ENCODE assay signal across 13 mouse cellular contexts in genomic region chr1:179552751-179553150, GRCm38 (mm10). TPM values are rescaled to one million over a fixed set of nuclear protein-coding genes. Genes with fewer than 3 reads are reported as not detected.
DNase-seq lines count a peak whose midpoint lies in the region; ATAC-seq lines count a peak whose summit lies in the region.
"Had no signal": no experiment of that assay in that cellular context is flagged by ENCODE, and none has a peak within 500 bp of the region (broad histone marks: within the 10 kb centered on the region; RNA-seq: fewer than 3 reads in every experiment).

No protein-coding gene starts in this region.

- no peaks in the 10 kb centered on the region for H3K36me3 ChIP-seq in lung, embryonic 15.5 days

- no peak overlapping the region for H3K4me3 ChIP-seq in lung, embryonic 15.5 days

- peak overlapping the region; percentile 61; the same call in 1 of the 2 replicates for H3K27ac ChIP-seq in lung, embryonic 15.5 days

- H3K27me3 ChIP-seq in lung, embryonic 15.5 days: no peaks in the 10 kb centered on the region

- H3K4me2 ChIP-seq in lung, embryonic 15.5 days: no peak overlapping the region

- peaks cover 6% of the 10 kb centered on the region; the same call in 1 of the 2 replicates for H3K4me1 ChIP-seq in lung, embryonic 15.5 days

- H3K9ac ChIP-seq in lung, embryonic 15.5 days: no peak overlapping the region

- 42% methylated on average over 7 of the region's 7 CpGs for WGBS in lung, embryonic 15.5 days

- no peak for ATAC-seq in lung, embryonic 15.5 days (ENCODE audit: borderline replicate concordance, extremely low read depth, low FRiP score, low TSS enrichment)
- no peak for ATAC-seq in granulocyte monocyte progenitor cell, adult 5-6 weeks (replicated peaks; ENCODE audit: poor library complexity, severe bottlenecking)
- ATAC-seq: forebrain, embryonic 16.5 days; inflammation-experienced regulatory T-cells, adult 6 months had no signal

- DNase-seq in heart, adult 18-20 months: peak; percentile 46 to 47
- DNase-seq in heart, postnatal 4 days: no peak
- DNase-seq in A20 (ENCODE audit: low read depth, low spot score): peak; percentile 90
- DNase-seq in brain, adult 2 months (ENCODE audit: low read depth, low spot score): peak; percentile 44
- DNase-seq in thymus, postnatal 10 days (ENCODE audit: low spot score in 2 of 2): no peak
- DNase-seq in spleen, postnatal 10 days (ENCODE audit: low spot score in 2 of 2): no peak
- DNase-seq: adrenal gland, postnatal 10 days; left cerebral cortex, postnatal 4 days; thymus, postnatal 36 days had no signal

- no peaks in the 10 kb centered on the region for H3K9me3 ChIP-seq in lung, embryonic 15.5 days

RNA-seq across cellular contexts. Expression of gene Cnst, which starts 6.6 kb away (rescaled TPM):
- 10 to 100 TPM; 43.9 to 47.2 TPM for total RNA-seq in heart, adult 18-20 months (2021)
- total RNA-seq in heart, postnatal 4 days (2021): 10 to 100 TPM; 31.6 to 31.8 TPM
- 16.1 and 18.0 TPM in 2 replicates for polyA plus RNA-seq in lung, embryonic 15.5 days (2015; fragmentation: Nextera tagmentation; extraction: Ambion mirVana)
- total RNA-seq in granulocyte monocyte progenitor cell, adult 5-6 weeks (2014; fragmentation: Nextera tagmentation): 15.8 and 17.5 TPM in 2 replicates
- total RNA-seq in granulocyte monocyte progenitor cell, adult 5-6 weeks (2017): 18.4 and 19.1 TPM in 2 replicates

RNA-seq across cellular contexts. Expression of gene Tfb2m, which starts 6.7 kb away (rescaled TPM):
- total RNA-seq in heart, adult 18-20 months (2021): 10 to 100 TPM; 69.8 to 76.6 TPM
- total RNA-seq in heart, postnatal 4 days (2021): 10 to 100 TPM; 23.0 to 25.1 TPM
- 30.5 and 31.1 TPM in 2 replicates for polyA plus RNA-seq in lung, embryonic 15.5 days (2015; fragmentation: Nextera tagmentation; extraction: Ambion mirVana)
- 34.0 and 37.0 TPM in 2 replicates for total RNA-seq in granulocyte monocyte progenitor cell, adult 5-6 weeks (2014; fragmentation: Nextera tagmentation)
- total RNA-seq in granulocyte monocyte progenitor cell, adult 5-6 weeks (2017): 30.3 and 40.0 TPM in 2 replicates

RNA-seq across cellular contexts. Expression of gene Smyd3, which starts 34.9 kb away (rescaled TPM):
- 1 to 10 TPM; 7.5 to 8.3 TPM for total RNA-seq in heart, adult 18-20 months (2021)
- total RNA-seq in heart, postnatal 4 days (2021): 1 to 10 TPM; 8.0 to 8.4 TPM
- polyA plus RNA-seq in lung, embryonic 15.5 days (2015; fragmentation: Nextera tagmentation; extraction: Ambion mirVana): 16.9 and 18.3 TPM in 2 replicates
- total RNA-seq in granulocyte monocyte progenitor cell, adult 5-6 weeks (2014; fragmentation: Nextera tagmentation): 34.9 and 35.7 TPM in 2 replicates
- 29.7 and 30.2 TPM in 2 replicates for total RNA-seq in granulocyte monocyte progenitor cell, adult 5-6 weeks (2017)

Comparison
In these comparisons a context has a peak if more than half of its experiments do, and no peak if none do; other contexts are left out.
1. DNase-seq: peak in heart, adult 18-20 months (2 of 2), A20 (single experiment) and brain, adult 2 months (single experiment); none in heart, postnatal 4 days (single experiment), thymus, postnatal 10 days (0 of 2) and spleen, postnatal 10 days (0 of 2).